Mouse (Mus musculus) midbrain, postnatal 0 days (tissue): ENCODE data around the gene Kif5a. TPM values are rescaled to one million over a fixed set of nuclear protein-coding genes. Genes with fewer than 3 reads are reported as not detected.

Source experiments
- ATAC-seq: fragments of 200-750 bp; cut with Nextera tagmentation; 2 replicates; pipeline ENCODE4 v1.8.0; 2017; ENCODE audit warnings: moderate number of reproducible peaks, mild to moderate bottlenecking, moderate TSS enrichment, moderate library complexity; ENCODE audit not compliant: low FRiP score
- DNase-seq: peaks from one replicate; pipeline ENCODE4 v3.0.0-alpha.2; 2015; ENCODE audit warnings: low spot score
- H3K27ac ChIP-seq: fragments of 300-500 bp; sonication (generic); 2 replicates; pipeline ENCODE4 v1.5.1; 2014; ENCODE audit warnings: low read depth, mild to moderate bottlenecking, low read length, mixed read lengths
- H3K27me3 ChIP-seq: fragments of 300-500 bp; sonication (generic); 2 replicates; pipeline ENCODE4 v1.6.1; 2014; ENCODE audit warnings: low read length, control low read depth, mixed read lengths; ENCODE audit not compliant: insufficient read depth
- H3K36me3 ChIP-seq: fragments of 300-500 bp; sonication (generic); 2 replicates; pipeline ENCODE4 v1.6.1; 2014; ENCODE audit warnings: low read length, control low read depth, mixed read lengths; ENCODE audit not compliant: insufficient read depth
- H3K4me1 ChIP-seq: fragments of 300-500 bp; sonication (generic); 2 replicates; pipeline ENCODE4 v1.6.1; 2014; ENCODE audit warnings: mild to moderate bottlenecking, control low read depth, antibody characterized with exemption, low read length, mixed read lengths; ENCODE audit not compliant: insufficient read depth
- H3K4me2 ChIP-seq: fragments of 300-500 bp; sonication (generic); 2 replicates; pipeline ENCODE4 v1.6.1; 2014; ENCODE audit warnings: low read depth, mild to moderate bottlenecking, low read length, mixed read lengths; ENCODE audit not compliant: poor library complexity, severe bottlenecking
- H3K4me3 ChIP-seq: fragments of 300-500 bp; sonication (generic); 2 replicates; pipeline ENCODE4 v1.5.1; 2014; ENCODE audit warnings: low read depth, mild to moderate bottlenecking, low read length, moderate library complexity
- H3K9ac ChIP-seq: fragments of 300-500 bp; sonication (generic); replicated peaks from 2 replicates; pipeline ENCODE4 v1.6.1; 2014; ENCODE audit warnings: mild to moderate bottlenecking, low read length, moderate library complexity, mixed read lengths; ENCODE audit not compliant: poor library complexity, severe bottlenecking
- H3K9me3 ChIP-seq: fragments of 300-500 bp; sonication (generic); 2 replicates; pipeline ENCODE4 v1.6.1; 2016; ENCODE audit warnings: low read length, control low read depth
- CTCF ChIP-seq: IDR thresholded peaks from 2 replicates; pipeline ENCODE4 v1.5.1; 2016; ENCODE audit warnings: antibody characterized with exemption, mild to moderate bottlenecking
- WGBS: fragments of 180-500 bp; shearing (Covaris S2); extraction: QIAGEN DNeasy Blood & Tissue Kit; methylation state at CpG from one replicate; pipeline ENCODE4 v1.1.7; 2014; 5-methylcytosine and 5-hydroxymethylcytosine counted together
- polyA plus RNA-seq: library from polyadenylated mRNA; unstranded; fragments of >200 nt; fragmentation: Nextera tagmentation; extraction: Ambion mirVana; gene quantifications from 2 replicates; pipeline ENCODE4 v1.2.1, GENCODE M21; 2015
- total RNA-seq: library from RNA; depleted of rRNA; stranded (reverse); fragments of >200 nt; gene quantifications from 2 replicates; pipeline ENCODE4 v1.2.3, GENCODE M21; 2014; rRNA removed

The Kif5a gene
- total and polyA plus RNA-seq, 2 experiments from 2014 or later, result 102 to 249 TPM

DNA sequence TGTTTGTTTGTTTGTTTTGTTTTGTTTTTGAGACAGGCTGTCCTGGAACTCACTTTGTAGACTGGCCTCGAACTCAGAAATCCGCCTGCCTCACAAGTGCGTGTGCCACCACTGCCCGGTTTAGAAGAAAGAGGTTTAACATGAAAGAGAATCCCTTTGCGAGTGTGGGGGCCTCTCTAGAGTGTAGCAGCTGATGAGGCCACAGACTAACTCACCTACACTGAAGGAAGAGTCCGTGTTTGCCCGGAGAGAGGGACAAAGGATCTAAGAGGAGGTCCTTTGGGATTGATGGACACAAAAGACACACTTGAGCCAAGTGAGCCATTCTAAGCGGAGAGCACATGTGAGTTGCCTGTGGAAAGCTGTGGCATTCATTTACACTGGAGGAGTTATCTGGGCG, 85.9 kb downstream of the Kif5a start:
- Histone ChIP-seq H3K27ac (no peak overlapping the region), H3K9ac (no peak overlapping the region), H3K4me2 (no peak overlapping the region), H3K36me3 (peaks cover 2% of the 10 kb centered on the region), H3K4me3 (no peak overlapping the region), H3K4me1 (peaks cover 13% of the 10 kb centered on the region), H3K9me3 (no peaks in the 10 kb centered on the region), H3K27me3 (peaks cover 38% of the 10 kb centered on the region)
- 23% methylated on average over 9 of the region's 9 CpGs for WGBS
- DNase-seq, result no peak
- ATAC-seq, result no peak
- no peak for TF ChIP-seq CTCF

DNA sequence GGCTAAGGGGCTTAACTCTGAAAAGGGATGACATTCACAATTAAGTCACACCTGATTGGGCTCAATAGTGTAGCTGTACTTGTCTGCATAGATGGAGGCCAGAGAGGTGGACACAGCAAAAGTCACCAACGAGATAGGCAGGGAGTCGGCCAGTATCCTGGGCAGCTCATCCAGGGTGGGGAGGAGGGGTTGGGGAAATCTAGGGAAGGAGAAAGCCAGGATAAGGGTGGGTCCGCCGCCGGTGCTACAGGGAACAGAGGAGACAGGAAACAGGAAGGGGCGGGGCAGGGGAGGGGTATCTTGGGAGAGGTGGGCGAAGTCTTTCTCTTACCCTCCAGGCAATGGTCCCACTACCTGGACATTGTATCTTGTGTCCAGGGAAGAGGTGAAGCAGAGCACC, 86.4 kb downstream of the Kif5a start:
- H3K27me3 ChIP-seq, result peaks cover 38% of the 10 kb centered on the region
- WGBS, result 7% methylated on average over 7 of the region's 7 CpGs
- no peak for ATAC-seq

DNA sequence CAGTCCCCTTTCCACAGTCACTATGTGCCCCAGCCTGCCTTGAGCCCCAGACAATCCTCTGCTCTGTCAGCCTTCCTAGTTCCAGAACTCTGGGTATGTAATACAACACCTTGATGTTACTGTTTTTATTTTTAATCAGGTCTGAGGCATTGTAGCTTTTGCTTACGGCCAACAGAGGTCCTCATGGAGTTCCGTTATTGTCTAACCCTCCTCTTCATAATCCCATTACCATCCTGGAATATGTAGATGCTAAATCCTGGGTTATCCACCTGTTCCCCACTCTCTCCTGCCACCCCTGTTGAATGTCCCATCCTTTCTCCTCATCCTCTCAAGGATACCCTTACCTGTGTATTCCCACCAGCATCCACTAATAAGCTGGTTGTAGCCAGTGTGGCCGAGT, 86.9 kb downstream of the Kif5a start:
- Histone ChIP-seq H3K27me3 (peaks cover 38% of the 10 kb centered on the region), H3K4me3 (no peak overlapping the region), H3K4me2 (no peak overlapping the region), H3K4me1 (peaks cover 13% of the 10 kb centered on the region), H3K9ac (no peak overlapping the region), H3K9me3 (no peaks in the 10 kb centered on the region), H3K27ac (no peak overlapping the region), H3K36me3 (peaks cover 10% of the 10 kb centered on the region)
- no peak for DNase-seq
- TF ChIP-seq CTCF, result peak; percentile 35
- 36% methylated on average over 3 of the region's 3 CpGs for WGBS
- no peak for ATAC-seq

More for the DNA sequence above, 86.4 kb downstream of the Kif5a start:
- Histone ChIP-seq H3K4me2 (no peak overlapping the region), H3K9ac (no peak overlapping the region), H3K9me3 (no peaks in the 10 kb centered on the region), H3K36me3 (peaks cover 7% of the 10 kb centered on the region), H3K4me1 (peaks cover 13% of the 10 kb centered on the region), H3K4me3 (no peak overlapping the region), H3K27ac (no peak overlapping the region)
- TF ChIP-seq CTCF, result no peak
- DNase-seq, result no peak

Other genes with a start within 250 kb of the Kif5a start
- gene Tsfm, start 232.5 kb downstream of the Kif5a start, total RNA-seq, result 29.3 and 33.8 TPM in 2 replicates
- 60.7 and 63.3 TPM in 2 replicates for gene Tsfm, start 232.5 kb downstream of the Kif5a start, polyA plus RNA-seq
- 6.5 and 8.7 TPM in 2 replicates for gene Mettl1, start 221.9 kb downstream of the Kif5a start, total RNA-seq
- gene Mettl1, start 221.9 kb downstream of the Kif5a start, polyA plus RNA-seq, result 19.1 TPM in 2 replicates
- not detected in 2 replicates for gene Eef1akmt3, start 221.8 kb downstream of the Kif5a start, total RNA-seq
- 0.10 and 0.16 TPM in 2 replicates for gene Eef1akmt3, start 221.8 kb downstream of the Kif5a start, polyA plus RNA-seq
- 0.22 TPM in 1 of 2 replicates, not detected in the other for gene Cyp27b1, start 215.1 kb downstream of the Kif5a start, total RNA-seq
- 0.13 TPM in 1 of 2 replicates, not detected in the other for gene Cyp27b1, start 215.1 kb downstream of the Kif5a start, polyA plus RNA-seq
- gene March9, start 203.2 kb downstream of the Kif5a start, total RNA-seq, result 84.0 and 90.0 TPM in 2 replicates
- gene March9, start 203.2 kb downstream of the Kif5a start, polyA plus RNA-seq, result 8.6 and 9.8 TPM in 2 replicates
- 311 and 365 TPM in 2 replicates for gene Cdk4, start 199.8 kb downstream of the Kif5a start, total RNA-seq
- 364 and 374 TPM in 2 replicates for gene Cdk4, start 199.8 kb downstream of the Kif5a start, polyA plus RNA-seq
- 109 and 122 TPM in 2 replicates for gene Tspan31, start 193.1 kb downstream of the Kif5a start, total RNA-seq
- 101 and 104 TPM in 2 replicates for gene Tspan31, start 193.1 kb downstream of the Kif5a start, polyA plus RNA-seq
- gene Agap2, start 188.1 kb downstream of the Kif5a start, total RNA-seq, result 330 and 343 TPM in 2 replicates
- 5.4 and 6.3 TPM in 2 replicates for gene Agap2, start 188.1 kb downstream of the Kif5a start, polyA plus RNA-seq
- 114 and 120 TPM in 2 replicates for gene Os9, start 142.2 kb downstream of the Kif5a start, total RNA-seq
- 126 TPM in 2 replicates for gene Os9, start 142.2 kb downstream of the Kif5a start, polyA plus RNA-seq
- 126 and 134 TPM in 2 replicates for gene B4galnt1, start 98.1 kb downstream of the Kif5a start, total RNA-seq
- 86.8 and 88.6 TPM in 2 replicates for gene B4galnt1, start 98.1 kb downstream of the Kif5a start, polyA plus RNA-seq
- gene Slc26a10, start 82.7 kb downstream of the Kif5a start, total RNA-seq, result 0.05 TPM in 2 replicates
- gene Slc26a10, start 82.7 kb downstream of the Kif5a start, polyA plus RNA-seq, result 0.80 TPM in 2 replicates
- 47.6 and 48.8 TPM in 2 replicates for gene Arhgef25, start 73.3 kb downstream of the Kif5a start, total RNA-seq
- gene Arhgef25, start 73.3 kb downstream of the Kif5a start, polyA plus RNA-seq, result 13.5 and 15.4 TPM in 2 replicates
- gene Dtx3, start 67.6 kb downstream of the Kif5a start, total RNA-seq, result 258 and 275 TPM in 2 replicates
- 205 and 217 TPM in 2 replicates for gene Dtx3, start 67.6 kb downstream of the Kif5a start, polyA plus RNA-seq
- 17.0 and 18.3 TPM in 2 replicates for gene Pip4k2c, start 51.8 kb downstream of the Kif5a start, total RNA-seq
- 14.5 and 15.1 TPM in 2 replicates for gene Pip4k2c, start 51.8 kb downstream of the Kif5a start, polyA plus RNA-seq
- gene Dctn2, start 3.0 kb upstream of the Kif5a start, total RNA-seq, result 274 and 309 TPM in 2 replicates
- 318 and 345 TPM in 2 replicates for gene Dctn2, start 3.0 kb upstream of the Kif5a start, polyA plus RNA-seq
- gene Mbd6, start 25.7 kb upstream of the Kif5a start, total RNA-seq, result 8.2 and 10.0 TPM in 2 replicates
- gene Mbd6, start 25.7 kb upstream of the Kif5a start, polyA plus RNA-seq, result 7.3 and 11.2 TPM in 2 replicates
- gene Mars, start 48.4 kb upstream of the Kif5a start, total RNA-seq, result 62.6 and 84.3 TPM in 2 replicates
- gene Mars, start 48.4 kb upstream of the Kif5a start, polyA plus RNA-seq, result 103 and 112 TPM in 2 replicates
- 0.24 and 1.2 TPM in 2 replicates for gene Arhgap9, start 58.6 kb upstream of the Kif5a start, total RNA-seq
- gene Arhgap9, start 58.6 kb upstream of the Kif5a start, polyA plus RNA-seq, result 0.91 and 1.0 TPM in 2 replicates
- gene Gli1, start 78.6 kb upstream of the Kif5a start, total RNA-seq, result 4.2 and 6.9 TPM in 2 replicates
- 1.0 and 1.1 TPM in 2 replicates for gene Gli1, start 78.6 kb upstream of the Kif5a start, polyA plus RNA-seq
- not detected in 2 replicates for gene Inhbe, start 91.1 kb upstream of the Kif5a start, total RNA-seq
- 0.04 TPM in 1 of 2 replicates, not detected in the other for gene Inhbe, start 91.1 kb upstream of the Kif5a start, polyA plus RNA-seq
- gene Inhbc, start 107.1 kb upstream of the Kif5a start, total RNA-seq, result not detected in 2 replicates
- gene Inhbc, start 107.1 kb upstream of the Kif5a start, polyA plus RNA-seq, result not detected in 2 replicates
- gene R3hdm2, start 117.0 kb upstream of the Kif5a start, total RNA-seq, result 52.0 and 53.2 TPM in 2 replicates
- gene R3hdm2, start 117.0 kb upstream of the Kif5a start, polyA plus RNA-seq, result 38.0 and 40.0 TPM in 2 replicates
- 1.2 and 2.3 TPM in 2 replicates for gene Stac3, start 238.3 kb upstream of the Kif5a start, total RNA-seq
- gene Stac3, start 238.3 kb upstream of the Kif5a start, polyA plus RNA-seq, result 0.51 and 1.0 TPM in 2 replicates